Mouse (Mus musculus): ENCODE results near the gene Hist2h2aa1.
A peak's percentile ranks its signal among the peaks of the same experiment; 100 is the strongest.
"Not testable (repeated sequence)": the region's sequence is repeated elsewhere in the genome, so short reads cannot be mapped to it uniquely, and the experiment has no call there.

Hist2h2aa1 gene

DNA sequence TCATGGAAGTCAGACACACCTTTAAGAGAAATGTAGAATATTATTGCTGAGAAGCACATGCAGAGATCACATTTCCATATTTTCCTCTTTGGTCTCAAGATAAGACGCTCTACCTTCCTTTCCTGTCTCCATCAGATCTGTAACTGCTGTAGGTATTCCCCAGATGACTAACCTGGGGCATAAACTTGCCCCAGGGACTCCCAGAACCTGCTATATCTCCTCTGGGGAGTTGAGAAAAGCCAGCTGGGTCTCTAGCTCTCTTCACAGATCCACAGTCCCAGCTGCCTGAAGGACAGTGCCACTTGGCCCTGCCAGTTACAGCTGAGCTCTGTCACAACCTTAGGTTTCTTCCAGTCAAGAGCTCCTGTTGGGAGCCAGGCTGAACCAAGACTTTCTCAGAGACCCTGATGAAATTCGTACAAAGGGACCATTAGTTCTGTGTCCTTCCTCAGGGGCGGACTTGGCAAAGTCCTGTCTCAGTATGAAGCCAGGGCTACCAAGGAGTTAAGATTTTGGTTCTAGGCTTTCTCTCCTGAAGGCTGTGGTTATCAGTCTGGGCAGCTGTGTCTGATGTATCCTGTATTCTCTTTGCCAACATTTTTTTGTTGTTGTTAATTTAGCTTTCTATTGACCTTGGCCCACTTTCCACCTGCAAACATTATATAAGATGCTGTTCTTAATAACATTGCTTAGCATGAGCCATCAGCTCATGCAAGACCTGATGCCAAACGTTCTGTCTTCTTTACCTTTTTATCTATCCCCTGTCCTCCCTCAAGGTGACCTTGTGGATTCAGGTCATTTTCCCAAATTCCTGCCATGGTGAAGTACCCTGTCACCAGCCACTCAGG lies 14.2 kb upstream of the Hist2h2aa1 start:
- DNase-seq: no peak

DNA sequence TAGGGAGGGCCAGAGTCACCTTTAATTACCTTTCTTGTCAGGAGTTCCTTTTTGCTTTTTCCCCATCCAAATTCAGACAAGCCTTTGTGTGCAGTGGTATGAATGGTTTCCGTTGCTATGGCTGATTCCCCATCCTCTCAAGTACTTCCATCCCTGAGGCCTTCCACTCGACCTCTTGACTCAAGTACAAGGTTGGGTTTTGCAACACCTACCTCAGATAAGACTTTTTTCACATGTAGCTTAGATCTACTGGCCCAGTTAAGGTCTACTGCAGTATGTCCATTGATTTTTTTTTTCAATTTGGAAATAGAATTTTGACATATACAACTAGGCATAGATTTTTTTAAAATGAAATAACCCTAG lies 13.6 kb upstream of the Hist2h2aa1 start:
- no peak for DNase-seq

GRCm38 (mm10) chr3:96234914-96235313 lies 10.4 kb upstream of the Hist2h2aa1 start:
- DNase-seq: no peak

GRCm38 (mm10) chr3:96235836-96236235 lies 9.5 kb upstream of the Hist2h2aa1 start:
- DNase-seq: no peak

GRCm38 (mm10) chr3:96236834-96237334 lies 8.4 kb upstream of the Hist2h2aa1 start:
- DNase-seq: no peak

GRCm38 (mm10) chr3:96237335-96237903 lies 7.9 kb upstream of the Hist2h2aa1 start:
- no peak for DNase-seq

- no peak for DNase-seq
These were observed 7.3 kb upstream of the Hist2h2aa1 start for GRCm38 (mm10) chr3:96237904-96238511.

GRCm38 (mm10) chr3:96238954-96239793 lies 6.1 kb upstream of the Hist2h2aa1 start, which contains the start of gene Hist2h3c2:
Gene Hist2h3c2 (minus strand): TSS chr3:96239127.
- DNase-seq: peak; percentile 48

DNA sequence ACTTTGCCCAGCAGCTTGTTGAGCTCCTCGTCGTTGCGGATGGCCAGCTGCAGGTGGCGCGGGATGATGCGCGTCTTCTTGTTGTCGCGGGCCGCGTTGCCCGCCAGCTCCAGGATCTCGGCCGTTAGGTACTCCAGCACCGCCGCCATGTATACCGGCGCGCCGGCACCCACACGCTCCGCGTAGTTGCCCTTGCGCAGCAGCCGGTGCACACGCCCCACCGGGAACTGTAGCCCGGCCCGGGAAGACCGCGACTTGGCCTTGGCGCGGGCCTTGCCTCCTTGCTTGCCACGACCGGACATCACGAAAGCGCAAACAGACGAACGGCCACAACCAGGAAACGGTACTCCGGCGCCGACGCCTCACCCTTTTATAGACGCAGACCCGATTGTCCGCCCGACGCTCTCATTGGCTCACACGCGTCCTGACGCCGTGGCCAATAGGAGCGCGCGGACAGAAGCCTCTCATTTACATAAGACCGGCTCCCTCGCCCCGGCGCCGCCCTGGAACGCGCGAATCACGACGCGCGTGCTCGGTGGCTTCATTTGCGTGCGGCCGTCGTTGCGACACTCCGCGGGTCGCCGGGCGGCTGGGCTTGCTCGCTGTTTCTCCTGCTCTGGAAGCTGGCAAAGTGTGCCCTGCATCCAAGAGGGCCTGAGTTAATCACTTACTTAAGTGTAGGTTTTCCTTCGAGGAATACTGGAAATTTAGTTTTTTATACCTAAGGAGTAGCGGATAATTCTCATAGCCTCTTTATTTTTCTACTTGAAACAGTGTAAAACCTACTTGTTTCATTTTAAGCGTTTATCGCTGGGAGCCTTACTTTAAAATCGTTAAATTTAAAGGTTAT lies 5.1 kb upstream of the Hist2h2aa1 start, which contains the start of gene Hist2h2aa2:
TSS of gene Hist2h2aa2 (minus strand) at position 328 of the 850 bp plus-strand sequence.
- peak; percentile 98 for DNase-seq

- peak; percentile 32 for DNase-seq
These were observed 4.5 kb upstream of the Hist2h2aa1 start for GRCm38 (mm10) chr3:96240799-96241197.

- DNase-seq: peak; percentile 70
These were observed 1.2 kb upstream of the Hist2h2aa1 start for GRCm38 (mm10) chr3:96243921-96244572.

DNA sequence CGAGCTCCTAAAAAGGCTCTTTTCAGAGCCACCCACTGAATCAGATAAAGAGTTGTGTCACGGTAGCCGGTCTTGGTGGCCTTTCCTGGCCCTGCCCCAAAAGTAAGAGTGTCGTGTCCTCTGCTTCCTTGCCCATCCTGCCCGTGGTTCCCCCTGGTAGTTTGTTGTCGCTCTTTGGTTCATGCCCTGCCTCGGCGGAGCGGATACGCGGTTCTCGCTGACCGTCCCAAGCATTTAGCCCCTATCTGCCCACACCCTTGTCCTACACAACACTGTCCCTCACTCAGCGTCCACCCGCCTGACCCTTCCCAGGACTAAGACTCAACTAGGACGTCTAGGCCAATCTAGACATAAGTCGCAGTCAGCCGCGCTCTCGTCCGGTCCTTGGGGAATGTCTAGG lies 721 bp downstream of the Hist2h2aa1 start:
- not testable (repeated sequence) for DNase-seq

- not testable (repeated sequence) for DNase-seq
These were observed 1.1 kb downstream of the Hist2h2aa1 start, which contains the start of gene Hist2h3c1 for GRCm38 (mm10) chr3:96246427-96246856. Gene Hist2h3c1 (plus strand): TSS chr3:96246685.

- DNase-seq: no peak
These were observed 2.3 kb downstream of the Hist2h2aa1 start for GRCm38 (mm10) chr3:96247356-96248140.

GRCm38 (mm10) chr3:96248141-96249033 lies 3.1 kb downstream of the Hist2h2aa1 start:
- no peak for DNase-seq

GRCm38 (mm10) chr3:96249034-96249345 lies 3.7 kb downstream of the Hist2h2aa1 start:
- DNase-seq: no peak

DNA sequence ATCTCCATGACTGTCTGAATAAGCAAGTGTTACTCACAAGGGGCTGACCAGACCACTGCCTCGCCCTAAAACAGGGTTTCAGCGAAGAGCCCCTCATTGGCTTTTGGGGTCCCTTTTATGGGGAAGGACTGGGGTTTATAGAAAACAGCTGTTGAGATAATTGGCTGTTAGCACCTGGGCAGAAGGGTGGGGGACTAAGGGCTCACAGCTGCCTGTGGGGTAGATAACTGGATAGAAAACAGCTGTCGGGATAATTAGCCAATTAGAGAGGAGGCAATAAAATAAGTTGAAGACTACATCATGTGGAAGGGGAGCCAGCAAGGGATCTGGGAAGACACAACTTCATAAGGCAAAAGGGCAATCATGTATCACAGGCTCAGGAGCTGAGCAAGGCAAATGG lies 5.6 kb downstream of the Hist2h2aa1 start:
- DNase-seq: no peak

- no peak for DNase-seq
These were observed 6.5 kb downstream of the Hist2h2aa1 start for GRCm38 (mm10) chr3:96251787-96252186.

DNA sequence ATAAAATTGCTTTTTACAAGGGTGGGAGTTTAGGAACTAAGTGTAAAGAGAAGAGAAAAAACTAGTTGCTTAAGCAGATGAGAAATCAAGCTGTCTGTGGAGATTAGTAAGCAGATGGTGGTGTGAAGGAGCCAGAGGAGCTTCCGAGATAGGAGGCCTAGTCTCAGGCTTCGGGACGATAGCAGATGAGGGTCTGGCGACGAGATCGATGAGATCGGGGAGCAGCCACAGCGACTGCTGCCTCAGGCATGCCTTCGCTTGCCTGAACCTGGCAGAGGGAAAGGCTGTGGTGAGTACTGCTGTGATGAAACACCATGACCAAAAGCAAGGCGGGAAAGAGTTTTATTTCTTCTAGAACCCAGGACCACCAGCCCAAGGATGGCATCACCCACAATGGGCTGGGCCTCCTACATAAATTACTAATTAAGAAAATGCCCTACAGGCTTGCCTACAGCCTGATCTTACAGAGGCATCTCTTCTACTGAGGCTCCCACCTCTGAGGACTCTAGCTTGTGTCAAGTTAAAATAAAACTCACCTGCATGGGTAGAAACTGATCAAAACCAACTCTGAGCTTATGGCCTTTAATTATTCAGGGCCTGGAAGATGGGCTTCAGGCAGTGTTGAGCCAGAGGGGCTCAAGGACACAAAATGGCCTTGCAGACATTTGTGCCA lies 9.5 kb downstream of the Hist2h2aa1 start:
- no peak for DNase-seq

All from kidney, adult 9 months (tissue).